ENCODE assay signal across 8 mouse cellular contexts in genomic region chr9:13299190-13299589, GRCm38 (mm10). TPM values are rescaled to one million over a fixed set of nuclear protein-coding genes. Genes with fewer than 3 reads are reported as not detected.
DNase-seq lines count a peak whose midpoint lies in the region; ATAC-seq lines count a peak whose summit lies in the region.

No protein-coding gene starts in this region.

- H3K4me1 ChIP-seq in heart, embryonic 13.5 days = peaks cover 66% of the 10 kb centered on the region
- H3K4me1 ChIP-seq in liver, embryonic 13.5 days (replicated peaks) = peaks cover 51% of the 10 kb centered on the region

- H3K9me3 ChIP-seq in heart, embryonic 13.5 days = no peaks in the 10 kb centered on the region
- no peaks in the 10 kb centered on the region for H3K9me3 ChIP-seq in liver, embryonic 13.5 days (replicated peaks)

- no peaks in the 10 kb centered on the region for H3K36me3 ChIP-seq in heart, embryonic 13.5 days
- no peaks in the 10 kb centered on the region for H3K36me3 ChIP-seq in liver, embryonic 13.5 days

- whole genome bisulfite sequencing in heart, embryonic 13.5 days = 66% methylated on average over 6 of the region's 6 CpGs
- 76% methylated on average over 6 of the region's 6 CpGs for WGBS in liver, embryonic 13.5 days (ENCODE audit: insufficient replicate concordance)

- H3K27ac ChIP-seq in heart, embryonic 13.5 days (replicated peaks) = peak overlapping the region; percentile 91
- H3K27ac ChIP-seq in liver, embryonic 13.5 days = no peak overlapping the region

- peak overlapping the region; percentile 97 for H3K4me2 ChIP-seq in heart, embryonic 13.5 days
- peak overlapping the region; percentile 95; the same call in 1 of the 2 replicates for H3K4me2 ChIP-seq in liver, embryonic 13.5 days

- H3K9ac ChIP-seq in heart, embryonic 13.5 days = peak overlapping the region; percentile 89
- no peak overlapping the region for H3K9ac ChIP-seq in liver, embryonic 13.5 days

- ATAC-seq in heart, embryonic 13.5 days (ENCODE audit: extremely low read depth, insufficient number of reproducible peaks, low FRiP score, low TSS enrichment) = no peak
- ATAC-seq in liver, embryonic 13.5 days (ENCODE audit: low read depth) = no peak

- peak overlapping the region; percentile 74 for H3K4me3 ChIP-seq in heart, embryonic 13.5 days
- no peak overlapping the region for H3K4me3 ChIP-seq in liver, embryonic 13.5 days (replicated peaks)

- no peaks in the 10 kb centered on the region for H3K27me3 ChIP-seq in heart, embryonic 13.5 days (replicated peaks)
- H3K27me3 ChIP-seq in liver, embryonic 13.5 days = peaks cover 4% of the 10 kb centered on the region; the same call in 1 of the 2 replicates

- DNase-seq in cerebellum, postnatal 25 days = peak; percentile 29 to 39
- DNase-seq in cerebellum, adult 11 months = no peak
- peak; percentile 22 for DNase-seq in T-cell, adult 2 months (ENCODE audit: low spot score)
- no peak for DNase-seq in liver, embryonic 13.5 days
- DNase-seq in retina, embryonic 14.5 days (ENCODE audit: low spot score) = no peak
- DNase-seq in left cerebral cortex, adult 11 months (ENCODE audit: low spot score) = no peak
- no peak for DNase-seq in right cerebral cortex, postnatal 25 days

RNA-seq across cellular contexts. Expression of gene Maml2, which starts 1.4 kb away (rescaled TPM):
- 9.5 and 9.8 TPM in 2 replicates for polyA plus RNA-seq in heart, embryonic 13.5 days (2015; fragmentation: Nextera tagmentation; extraction: Ambion mirVana)
- 1.0 and 1.2 TPM in 2 replicates for polyA plus RNA-seq in liver, embryonic 13.5 days (2015; fragmentation: Nextera tagmentation; extraction: Ambion mirVana)

RNA-seq across cellular contexts. Expression of gene Ccdc82, which starts 52.4 kb away (rescaled TPM):
- polyA plus RNA-seq in heart, embryonic 13.5 days (2015; fragmentation: Nextera tagmentation; extraction: Ambion mirVana) = 6.3 and 7.0 TPM in 2 replicates
- polyA plus RNA-seq in liver, embryonic 13.5 days (2015; fragmentation: Nextera tagmentation; extraction: Ambion mirVana) = 9.5 and 12.3 TPM in 2 replicates

RNA-seq across cellular contexts. Expression of gene Jrkl, which starts 53.6 kb away (rescaled TPM):
- 7.8 and 8.2 TPM in 2 replicates for polyA plus RNA-seq in heart, embryonic 13.5 days (2015; fragmentation: Nextera tagmentation; extraction: Ambion mirVana)
- polyA plus RNA-seq in liver, embryonic 13.5 days (2015; fragmentation: Nextera tagmentation; extraction: Ambion mirVana) = 2.2 and 3.4 TPM in 2 replicates

Comparison
In these comparisons a context has a peak if more than half of its experiments do, and no peak if none do; other contexts are left out.
1. DNase-seq: peak in cerebellum, postnatal 25 days (2 of 2) and T-cell, adult 2 months (single experiment); none in cerebellum, adult 11 months (single experiment), liver, embryonic 13.5 days (single experiment), retina, embryonic 14.5 days (single experiment), left cerebral cortex, adult 11 months (single experiment) and right cerebral cortex, postnatal 25 days (single experiment).